ENCODE assay signal across 10 mouse cellular contexts in the genomic region with DNA sequence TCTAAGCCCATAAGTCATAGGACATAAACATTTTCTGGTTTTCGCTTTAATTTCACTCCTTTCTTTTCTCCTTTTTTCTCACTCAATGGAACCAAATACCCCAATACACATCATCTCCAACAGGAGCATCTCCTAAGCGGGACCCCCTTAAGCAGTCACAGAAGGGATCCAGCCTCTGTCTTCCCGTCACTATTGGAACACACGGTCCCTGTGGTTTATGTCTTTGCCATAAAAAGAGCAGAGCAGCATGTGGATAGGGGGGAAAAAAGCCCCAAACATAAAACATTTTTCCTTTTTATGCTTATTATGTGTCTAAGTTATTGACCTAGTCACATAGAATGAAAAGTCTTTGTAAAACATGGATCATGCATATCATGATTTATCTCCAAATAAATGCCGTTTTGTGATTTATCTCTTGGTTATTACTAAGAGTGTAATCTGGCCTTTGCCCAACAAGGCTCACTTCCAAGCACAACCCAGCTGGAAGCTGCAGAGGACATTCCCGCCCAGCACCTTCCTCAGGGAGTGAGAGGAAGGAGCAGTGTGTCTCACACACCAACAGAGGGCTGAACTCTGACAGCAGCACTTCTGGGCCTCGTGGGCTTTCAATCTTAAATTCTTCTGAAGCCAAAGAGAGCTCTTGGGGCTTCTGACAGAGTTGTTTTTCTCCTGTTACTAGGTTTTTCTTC.
A peak's percentile ranks its signal among the peaks of the same experiment; 100 is the strongest.
DNase-seq lines count a peak whose midpoint lies in the region; ATAC-seq and TF ChIP-seq lines count a peak whose summit lies in the region.
"Had no signal": no experiment of that assay in that cellular context is flagged by ENCODE, and none has a peak within 500 bp of the region (broad histone marks: within the 10 kb centered on the region; RNA-seq: fewer than 3 reads in every experiment).

No protein-coding gene starts in this region.

- H3K9me3 ChIP-seq in intestine, postnatal 0 days (ENCODE audit: control insufficient read depth) = no peaks in the 10 kb centered on the region
- H3K9me3 ChIP-seq: midbrain, embryonic 10.5 days had no signal

- no peak overlapping the region for H3K27ac ChIP-seq in intestine, postnatal 0 days (ENCODE audit: low read depth, low read length)
- no peak overlapping the region for H3K27ac ChIP-seq in thymus, adult 2 months (ENCODE audit: control insufficient read depth, insufficient read depth, low read length)
- H3K27ac ChIP-seq: midbrain, embryonic 10.5 days had no signal

- H3K4me2 ChIP-seq in intestine, postnatal 0 days (replicated peaks; ENCODE audit: low read depth) = no peak overlapping the region

- H3K36me3 ChIP-seq in intestine, postnatal 0 days (ENCODE audit: control insufficient read depth, insufficient read depth) = no peaks in the 10 kb centered on the region
- H3K36me3 ChIP-seq in thymus, adult 2 months (ENCODE audit: control insufficient read depth, insufficient read depth, low read length) = no peaks in the 10 kb centered on the region

- intact Hi-C loops in left cerebral cortex, postnatal 4 days (cut with DNase I) = no loop called here

- TF ChIP-seq CTCF in intestine, postnatal 0 days (IDR thresholded peaks at IDR 0.05; ENCODE audit: low read depth) = peak; percentile 37
- TF ChIP-seq CTCF in thymus, adult 2 months (IDR thresholded peaks at IDR 0.05; ENCODE audit: borderline replicate concordance, control insufficient read depth, extremely low read depth, insufficient read depth, low read length, poor library complexity) = no peak

- ATAC-seq in intestine, postnatal 0 days = no peak
- no peak for ATAC-seq in inflammation-experienced regulatory T-cells, adult 6 months

- H3K27me3 ChIP-seq in intestine, postnatal 0 days (replicated peaks; ENCODE audit: control insufficient read depth, insufficient read depth, low read length) = no peaks in the 10 kb centered on the region
- H3K27me3 ChIP-seq in thymus, adult 2 months (ENCODE audit: control insufficient read depth, insufficient read depth, low read length) = no peaks in the 10 kb centered on the region

- H3K9ac ChIP-seq in intestine, postnatal 0 days (ENCODE audit: low read depth, low read length) = no peak overlapping the region

- peak; percentile 52 for DNase-seq in adrenal gland, postnatal 14 days
- DNase-seq in adrenal gland, adult 8-10 months = no peak
- peak; percentile 42 for DNase-seq in left cerebral cortex, postnatal 4 days
- no peak for DNase-seq in left cerebral cortex, adult 18-20 months (ENCODE audit: low spot score in 2 of 2)
- peak; percentile 59 for DNase-seq in gastrocnemius, adult 18-20 months (ENCODE audit: low spot score)
- DNase-seq in thymus, adult 2 months = no peak
- DNase-seq: liver had no signal

- H3K4me1 ChIP-seq in intestine, postnatal 0 days (replicated peaks; ENCODE audit: control insufficient read depth, insufficient read depth, low read length) = no peaks in the 10 kb centered on the region
- H3K4me1 ChIP-seq in thymus, adult 2 months (replicated peaks; ENCODE audit: control insufficient read depth, insufficient read depth, low read length) = no peaks in the 10 kb centered on the region
- H3K4me1 ChIP-seq: midbrain, embryonic 10.5 days had no signal

- whole genome bisulfite sequencing in intestine, postnatal 0 days = 62% methylated on average over 7 of the region's 7 CpGs
- WGBS in thymus, adult 2 months = 83% methylated on average over 7 of the region's 7 CpGs

- no peak overlapping the region for H3K4me3 ChIP-seq in intestine, postnatal 0 days (ENCODE audit: low read depth, low read length)
- no peak overlapping the region for H3K4me3 ChIP-seq in thymus, adult 2 months (ENCODE audit: control insufficient read depth, insufficient read depth, low read length)
- H3K4me3 ChIP-seq: midbrain, embryonic 10.5 days had no signal

- TF ChIP-seq POLR2A in thymus, adult 2 months (IDR thresholded peaks at IDR 0.05; ENCODE audit: control insufficient read depth, extremely low read depth, insufficient read depth, low read length, poor library complexity) = no peak

Comparison
In these comparisons a context has a peak if more than half of its experiments do, and no peak if none do; other contexts are left out.
1. DNase-seq: peak in adrenal gland, postnatal 14 days (single experiment), left cerebral cortex, postnatal 4 days (single experiment) and gastrocnemius, adult 18-20 months (single experiment); none in adrenal gland, adult 8-10 months (single experiment), left cerebral cortex, adult 18-20 months (0 of 2) and thymus, adult 2 months (single experiment).